ENCODE assay signal across 22 mouse cellular contexts in the genomic region with DNA sequence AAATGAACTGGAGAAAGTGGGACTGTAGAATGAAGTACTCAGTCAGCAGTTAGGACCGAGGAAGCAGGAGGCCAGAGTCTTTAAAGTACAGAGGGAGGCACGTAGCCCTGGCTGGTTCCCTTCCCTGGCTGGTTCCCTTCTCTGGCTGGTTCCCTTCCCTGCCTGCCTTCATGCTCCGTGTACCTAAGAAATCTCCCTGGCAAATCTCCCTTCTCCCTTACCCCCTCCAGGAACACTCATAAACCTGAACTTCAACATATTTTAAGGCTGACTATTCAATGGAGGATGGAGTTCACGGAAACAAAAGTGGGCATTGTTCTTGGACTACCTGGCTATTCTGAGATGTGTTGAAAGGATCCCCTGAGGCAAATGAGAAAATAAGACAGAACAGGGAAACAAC.
DNase-seq lines count a peak whose midpoint lies in the region; ATAC-seq and TF ChIP-seq lines count a peak whose summit lies in the region.
"Had no signal": no experiment of that assay in that cellular context is flagged by ENCODE, and none has a peak within 500 bp of the region (broad histone marks: within the 10 kb centered on the region; RNA-seq: fewer than 3 reads in every experiment).

No protein-coding gene starts in this region.

- H3K4me3 ChIP-seq in limb, embryonic 14.5 days (replicated peaks; ENCODE audit: low read length), result no peak overlapping the region
- no peak overlapping the region for H3K4me3 ChIP-seq in limb, embryonic 10.5 days
- no peak overlapping the region for H3K4me3 ChIP-seq in stomach, postnatal 0 days (ENCODE audit: low read depth, low read length)
- H3K4me3 ChIP-seq: heart, embryonic 13.5 days; hindbrain, embryonic 15.5 days; intestine, embryonic 15.5 days; left cerebral cortex, adult 2 months; liver, embryonic 13.5 days; midbrain, embryonic 13.5 days; neural tube, embryonic 12.5 days had no signal

- no peak overlapping the region for H3K27ac ChIP-seq in limb, embryonic 14.5 days (replicated peaks; ENCODE audit: low read depth, low read length)
- no peak overlapping the region for H3K27ac ChIP-seq in limb, embryonic 10.5 days
- no peak overlapping the region for H3K27ac ChIP-seq in stomach, postnatal 0 days (replicated peaks)
- H3K27ac ChIP-seq: heart, embryonic 13.5 days; hindbrain, embryonic 15.5 days; intestine, embryonic 15.5 days; left cerebral cortex, adult 2 months; liver, embryonic 13.5 days; midbrain, embryonic 13.5 days; neural tube, embryonic 12.5 days had no signal

- no peaks in the 10 kb centered on the region for H3K9me3 ChIP-seq in limb, embryonic 14.5 days (ENCODE audit: control insufficient read depth, low read length)
- H3K9me3 ChIP-seq in limb, embryonic 10.5 days (replicated peaks), result no peaks in the 10 kb centered on the region
- no peaks in the 10 kb centered on the region for H3K9me3 ChIP-seq in stomach, postnatal 0 days (ENCODE audit: control insufficient read depth, low read length)
- H3K9me3 ChIP-seq: heart, embryonic 13.5 days; hindbrain, embryonic 15.5 days; intestine, embryonic 15.5 days; midbrain, embryonic 13.5 days; neural tube, embryonic 12.5 days had no signal

- 30% methylated on average over 4 of the region's 4 CpGs for WGBS in limb, embryonic 14.5 days
- WGBS in limb, embryonic 10.5 days, result 77% methylated on average over 4 of the region's 4 CpGs
- 62% methylated on average over 4 of the region's 4 CpGs for WGBS in stomach, postnatal 0 days

- no peak overlapping the region for H3K4me2 ChIP-seq in limb, embryonic 14.5 days (replicated peaks; ENCODE audit: low read depth, low read length, severe bottlenecking)
- no peak overlapping the region for H3K4me2 ChIP-seq in stomach, postnatal 0 days (replicated peaks; ENCODE audit: low read depth)
- H3K4me2 ChIP-seq: heart, embryonic 13.5 days; hindbrain, embryonic 15.5 days; intestine, embryonic 15.5 days; liver, embryonic 13.5 days; midbrain, embryonic 13.5 days; neural tube, embryonic 12.5 days had no signal

- H3K27me3 ChIP-seq in limb, embryonic 14.5 days (ENCODE audit: control insufficient read depth, insufficient read depth, low read length), result no peaks in the 10 kb centered on the region
- H3K27me3 ChIP-seq in limb, embryonic 10.5 days (ENCODE audit: low read depth, poor library complexity, severe bottlenecking), result no peaks in the 10 kb centered on the region
- no peaks in the 10 kb centered on the region for H3K27me3 ChIP-seq in stomach, postnatal 0 days (ENCODE audit: control insufficient read depth, insufficient read depth, low read length)
- H3K27me3 ChIP-seq: heart, embryonic 13.5 days; hindbrain, embryonic 15.5 days; intestine, embryonic 15.5 days; liver, embryonic 13.5 days; midbrain, embryonic 13.5 days; neural tube, embryonic 12.5 days had no signal

- no peak for TF ChIP-seq CTCF in stomach, postnatal 0 days (IDR thresholded peaks at IDR 0.05; ENCODE audit: low read depth)

- TF ChIP-seq EP300 in stomach, postnatal 0 days (optimal IDR thresholded peaks at IDR 0.05), result no peak

- no peak overlapping the region for H3K9ac ChIP-seq in limb, embryonic 14.5 days (ENCODE audit: low read depth, low read length, severe bottlenecking)
- no peak overlapping the region for H3K9ac ChIP-seq in stomach, postnatal 0 days (ENCODE audit: low read length)
- H3K9ac ChIP-seq: heart, embryonic 13.5 days; hindbrain, embryonic 15.5 days; intestine, embryonic 15.5 days; liver, embryonic 13.5 days; midbrain, embryonic 13.5 days; neural tube, embryonic 12.5 days had no signal

- TF ChIP-seq POLR2A in limb, embryonic 14.5 days (IDR thresholded peaks at IDR 0.05; ENCODE audit: borderline replicate concordance, extremely low read depth, insufficient read depth, insufficient read length), result no peak

- peak; percentile 12 for DNase-seq in limb, embryonic 14.5 days (ENCODE audit: low spot score)
- DNase-seq in limb, embryonic 10.5 days (ENCODE audit: low spot score), result no peak
- peak; percentile 40 for DNase-seq in urinary bladder, postnatal 14 days (ENCODE audit: low spot score)
- no peak for DNase-seq in urinary bladder, postnatal 4 days (ENCODE audit: low spot score in 2 of 2)
- DNase-seq in gonadal fat pad, adult 2 months (ENCODE audit: low read depth), result peak; percentile 63
- DNase-seq in stomach, postnatal 0 days (ENCODE audit: low spot score), result peak; percentile 18
- no peak for DNase-seq in frontal cortex, postnatal 36 days (ENCODE audit: low spot score in 2 of 2)
- no peak for DNase-seq in left cerebral cortex, adult 9 months (ENCODE audit: low spot score in 2 of 2)
- DNase-seq: adrenal gland, adult 2 months; cerebellum, adult 2 months; cerebellum, postnatal 36 days; heart, adult 11 months; kidney, postnatal 10 days; liver, embryonic 13.5 days; thymus, adult 2 months had no signal

- H3K36me3 ChIP-seq in limb, embryonic 14.5 days (ENCODE audit: control insufficient read depth, insufficient read depth, low read length), result no peaks in the 10 kb centered on the region
- H3K36me3 ChIP-seq in limb, embryonic 10.5 days, result no peaks in the 10 kb centered on the region
- no peaks in the 10 kb centered on the region for H3K36me3 ChIP-seq in stomach, postnatal 0 days (ENCODE audit: control insufficient read depth, insufficient read depth, low read length)
- H3K36me3 ChIP-seq: heart, embryonic 13.5 days; hindbrain, embryonic 15.5 days; intestine, embryonic 15.5 days; liver, embryonic 13.5 days; midbrain, embryonic 13.5 days; neural tube, embryonic 12.5 days had no signal

- H3K4me1 ChIP-seq in limb, embryonic 14.5 days (ENCODE audit: control insufficient read depth, insufficient read depth, low read length), result 0 out of 2 replicates have a peak, but pooled peaks cover 3% of the 10 kb centered on the region
- H3K4me1 ChIP-seq in limb, embryonic 10.5 days, result peaks cover 12% of the 10 kb centered on the region
- H3K4me1 ChIP-seq in stomach, postnatal 0 days (replicated peaks; ENCODE audit: control insufficient read depth, insufficient read depth), result no peaks in the 10 kb centered on the region
- H3K4me1 ChIP-seq: heart, embryonic 13.5 days; hindbrain, embryonic 15.5 days; intestine, embryonic 15.5 days; liver, embryonic 13.5 days; midbrain, embryonic 13.5 days; neural tube, embryonic 12.5 days had no signal

- ATAC-seq in limb, embryonic 14.5 days (ENCODE audit: low FRiP score, low read depth), result no peak
- peak; percentile 76 for ATAC-seq in stomach, postnatal 0 days (ENCODE audit: low FRiP score, low TSS enrichment)
- ATAC-seq: forebrain, embryonic 14.5 days; intestine, embryonic 15.5 days; midbrain, embryonic 13.5 days had no signal

Comparison
In these comparisons a context has a peak if more than half of its experiments do, and no peak if none do; other contexts are left out.
1. DNase-seq: peak in limb, embryonic 14.5 days (single experiment), urinary bladder, postnatal 14 days (single experiment), gonadal fat pad, adult 2 months (single experiment) and stomach, postnatal 0 days (single experiment); none in limb, embryonic 10.5 days (single experiment), urinary bladder, postnatal 4 days (0 of 2), frontal cortex, postnatal 36 days (0 of 2) and left cerebral cortex, adult 9 months (0 of 2).